Mouse (Mus musculus) embryonic fibroblast, embryonic 13.5 days (primary cell): Measurements from ENCODE around the gene Olfr15.

Experiments
- CTCF ChIP-seq: IDR thresholded peaks from 2 replicates; pipeline ENCODE4 v1.5.1; 2011; ENCODE audit warnings: mild to moderate bottlenecking, control low read depth, low read length, moderate library complexity, borderline replicate concordance; ENCODE audit not compliant: insufficient read depth
- POLR2A ChIP-seq: IDR thresholded peaks from 2 replicates; pipeline ENCODE4 v1.6.1; 2011; ENCODE audit warnings: low read depth, mild to moderate bottlenecking, control low read depth, low read length, moderate library complexity

DNA sequence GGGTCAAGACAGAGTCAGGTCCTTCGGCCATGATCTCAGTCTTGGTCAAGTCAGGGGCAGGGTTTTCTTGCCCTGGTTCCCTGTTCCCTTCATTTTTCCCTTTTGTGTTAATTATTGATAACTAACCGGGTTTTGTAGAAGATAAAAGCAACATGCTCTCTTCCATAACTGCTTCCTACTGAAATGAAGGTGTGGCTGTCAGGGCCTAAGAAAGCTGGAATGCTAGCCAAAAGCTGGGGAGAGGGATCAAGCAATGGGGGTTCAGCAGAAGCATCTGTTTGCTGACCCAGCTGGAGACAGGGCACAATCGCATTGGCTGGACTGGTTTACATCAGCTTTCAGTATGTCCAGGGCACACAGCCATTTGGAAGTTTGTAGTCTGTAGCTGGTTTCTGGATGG, 22.5 kb upstream of the Olfr15 start:
- TF ChIP-seq CTCF, result no peak
- no peak for TF ChIP-seq POLR2A
